Mouse (Mus musculus): ENCODE data around the gene Srebf1. TPM values are rescaled to one million over a fixed set of nuclear protein-coding genes. Genes with fewer than 3 reads are reported as not detected.

Gene Srebf1
- polyA plus RNA-seq, 1 experiment from 2014 or later, result 56.2 TPM

- Histone ChIP-seq H3K27ac (no peak overlapping the region), H3K36me3 (peaks cover 98% of the 10 kb centered on the region)
These were observed 26.0 kb downstream of the Srebf1 start for GRCm38 (mm10) chr11:60196344-60196743.

DNA sequence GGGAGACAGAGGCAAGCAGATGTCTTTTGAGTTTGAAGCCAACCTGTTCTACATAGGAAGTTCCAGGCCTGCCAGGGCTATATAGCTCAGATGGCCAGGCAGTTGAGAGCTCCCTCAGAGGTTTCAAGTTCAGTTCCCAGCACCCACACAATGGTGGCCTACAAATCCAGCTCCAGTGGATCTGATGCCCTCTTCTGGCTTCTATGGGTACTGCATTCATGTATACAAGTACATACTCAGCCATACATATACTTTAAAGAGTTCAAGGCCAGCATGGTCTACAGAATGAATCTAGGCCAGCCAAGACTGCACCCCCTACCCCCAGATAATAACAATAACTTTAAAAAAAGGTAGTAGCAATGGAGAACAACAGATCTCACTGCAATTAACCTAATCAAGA lies 27.3 kb downstream of the Srebf1 start:
- H3K4me1 ChIP-seq, result peaks cover 19% of the 10 kb centered on the region
- no peak for DNase-seq (ENCODE audit: low spot score)
- H3K27ac ChIP-seq, result no peak overlapping the region
- H3K4me3 ChIP-seq, result no peak overlapping the region
- peaks cover 5% of the 10 kb centered on the region; the same call in 1 of the 2 replicates for H3K9me3 ChIP-seq (replicated peaks)
- peaks cover 98% of the 10 kb centered on the region for H3K36me3 ChIP-seq
- H3K27me3 ChIP-seq (ENCODE audit: low read depth, poor library complexity, severe bottlenecking), result no peaks in the 10 kb centered on the region

More at GRCm38 (mm10) chr11:60196344-60196743, 26.0 kb downstream of the Srebf1 start:
- H3K4me3 ChIP-seq, result no peak overlapping the region
- 78% methylated on average over 5 of the region's 5 CpGs for WGBS
- H3K9me3 ChIP-seq (replicated peaks), result peaks cover 5% of the 10 kb centered on the region; the same call in 1 of the 2 replicates
- DNase-seq (ENCODE audit: low spot score), result no peak
- H3K27me3 ChIP-seq (ENCODE audit: low read depth, poor library complexity, severe bottlenecking), result no peaks in the 10 kb centered on the region
- peaks cover 18% of the 10 kb centered on the region for H3K4me1 ChIP-seq

GRCm38 (mm10) chr11:60193556-60193955 lies 28.8 kb downstream of the Srebf1 start:
- WGBS, result 85% methylated on average over 4 of the region's 4 CpGs
- Histone ChIP-seq H3K27me3 (ENCODE audit: low read depth, poor library complexity, severe bottlenecking) (no peaks in the 10 kb centered on the region), H3K9me3 (replicated peaks) (peaks cover 5% of the 10 kb centered on the region; the same call in 1 of the 2 replicates), H3K27ac (no peak overlapping the region), H3K36me3 (peaks cover 100% of the 10 kb centered on the region), H3K4me1 (peaks cover 20% of the 10 kb centered on the region), H3K4me3 (no peak overlapping the region)
- no peak for DNase-seq (ENCODE audit: low spot score)

- WGBS, result 80% methylated on average over 6 of the region's 6 CpGs
- DNase-seq (ENCODE audit: low spot score), result no peak
- Histone ChIP-seq H3K27me3 (ENCODE audit: low read depth, poor library complexity, severe bottlenecking) (no peaks in the 10 kb centered on the region), H3K9me3 (replicated peaks) (peaks cover 5% of the 10 kb centered on the region; the same call in 1 of the 2 replicates), H3K27ac (0 out of 2 replicates have a peak overlapping the region, but pooled peaks have one; percentile 7), H3K4me1 (peaks cover 20% of the 10 kb centered on the region), H3K36me3 (peaks cover 100% of the 10 kb centered on the region), H3K4me3 (no peak overlapping the region)
These were observed 29.8 kb downstream of the Srebf1 start for GRCm38 (mm10) chr11:60192534-60192933.

GRCm38 (mm10) chr11:60190055-60190641 lies 32.2 kb downstream of the Srebf1 start:
- H3K36me3 ChIP-seq, result peaks cover 100% of the 10 kb centered on the region
- H3K27me3 ChIP-seq (ENCODE audit: low read depth, poor library complexity, severe bottlenecking), result no peaks in the 10 kb centered on the region
- H3K27ac ChIP-seq, result no peak overlapping the region; the same call in 1 of the 2 replicates
- peaks cover 5% of the 10 kb centered on the region; the same call in 1 of the 2 replicates for H3K9me3 ChIP-seq (replicated peaks)
- 93% methylated on average over 17 of the region's 17 CpGs for WGBS
- DNase-seq (ENCODE audit: low spot score), result no peak
- no peak overlapping the region for H3K4me3 ChIP-seq
- peaks cover 29% of the 10 kb centered on the region for H3K4me1 ChIP-seq

- WGBS, result 88% methylated on average over 21 of the region's 21 CpGs
- H3K4me3 ChIP-seq, result no peak overlapping the region
- H3K27ac ChIP-seq, result no peak overlapping the region; the same call in 1 of the 2 replicates
- peaks cover 3% of the 10 kb centered on the region; the same call in 1 of the 2 replicates for H3K9me3 ChIP-seq (replicated peaks)
- H3K36me3 ChIP-seq, result peaks cover 100% of the 10 kb centered on the region
- DNase-seq (ENCODE audit: low spot score), result no peak
- H3K27me3 ChIP-seq (ENCODE audit: low read depth, poor library complexity, severe bottlenecking), result no peaks in the 10 kb centered on the region
- H3K4me1 ChIP-seq, result peaks cover 35% of the 10 kb centered on the region
These were observed 32.8 kb downstream of the Srebf1 start for GRCm38 (mm10) chr11:60189501-60190040.

- DNase-seq (ENCODE audit: low spot score), result no peak
- H3K27me3 ChIP-seq (ENCODE audit: low read depth, poor library complexity, severe bottlenecking), result no peaks in the 10 kb centered on the region
- H3K4me1 ChIP-seq, result peaks cover 47% of the 10 kb centered on the region
- peaks cover 92% of the 10 kb centered on the region for H3K36me3 ChIP-seq
- H3K4me3 ChIP-seq, result no peak overlapping the region
- H3K9me3 ChIP-seq (replicated peaks), result no peaks in the 10 kb centered on the region
- 94% methylated on average over 25 of the region's 25 CpGs for WGBS
- no peak overlapping the region; the same call in 1 of the 2 replicates for H3K27ac ChIP-seq
These were observed 34.0 kb downstream of the Srebf1 start for GRCm38 (mm10) chr11:60188275-60188853.

GRCm38 (mm10) chr11:60187070-60187469 lies 35.3 kb downstream of the Srebf1 start:
- Histone ChIP-seq H3K4me3 (no peak overlapping the region), H3K27me3 (ENCODE audit: low read depth, poor library complexity, severe bottlenecking) (no peaks in the 10 kb centered on the region), H3K4me1 (peaks cover 60% of the 10 kb centered on the region), H3K36me3 (peaks cover 79% of the 10 kb centered on the region), H3K9me3 (replicated peaks) (no peaks in the 10 kb centered on the region), H3K27ac (peak overlapping the region; percentile 27; the same call in 1 of the 2 replicates)
- 92% methylated on average over 11 of the region's 11 CpGs for WGBS
- no peak for DNase-seq (ENCODE audit: low spot score)

DNA sequence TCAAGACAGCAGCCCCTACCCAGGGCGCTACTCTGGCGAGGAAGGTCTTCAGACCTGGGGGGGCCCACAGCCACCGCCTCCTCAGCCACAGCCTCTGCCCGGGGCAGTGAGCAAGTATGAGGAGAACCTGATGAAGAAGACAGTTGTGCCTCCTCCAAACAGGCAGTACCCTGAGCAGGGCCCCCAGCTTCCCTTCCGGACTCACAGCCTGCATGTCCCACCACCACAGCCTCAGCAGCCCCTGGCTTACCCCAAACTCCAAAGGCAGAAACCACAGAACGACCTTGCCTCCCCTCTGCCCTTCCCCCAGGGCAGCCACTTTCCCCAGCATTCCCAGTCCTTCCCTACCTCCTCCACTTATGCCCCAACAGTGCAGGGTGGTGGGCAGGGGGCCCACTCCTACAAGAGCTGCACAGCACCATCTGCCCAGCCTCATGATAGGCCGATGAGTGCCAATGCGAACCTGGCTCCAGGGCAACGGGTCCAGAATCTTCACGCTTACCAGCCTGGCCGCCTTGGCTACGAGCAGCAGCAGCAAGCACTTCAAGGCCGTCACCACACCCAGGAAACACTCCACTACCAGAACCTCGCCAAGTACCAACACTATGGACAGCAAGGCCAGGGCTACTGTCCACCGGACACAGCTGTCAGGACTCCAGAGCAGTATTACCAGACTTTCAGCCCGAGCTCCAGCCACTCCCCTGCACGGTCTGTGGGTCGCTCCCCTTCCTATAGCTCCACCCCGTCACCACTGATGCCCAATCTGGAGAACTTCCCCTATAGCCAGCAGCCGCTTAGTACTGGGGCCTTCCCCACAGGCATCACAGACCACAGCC lies 36.8 kb downstream of the Srebf1 start:
- Histone ChIP-seq H3K9me3 (replicated peaks) (no peaks in the 10 kb centered on the region), H3K36me3 (peaks cover 67% of the 10 kb centered on the region), H3K27me3 (ENCODE audit: low read depth, poor library complexity, severe bottlenecking) (no peaks in the 10 kb centered on the region), H3K4me3 (no peak overlapping the region), H3K27ac (peak overlapping the region; percentile 54), H3K4me1 (peaks cover 67% of the 10 kb centered on the region)
- DNase-seq (ENCODE audit: low spot score), result no peak
- WGBS, result 83% methylated on average over 20 of the region's 20 CpGs

GRCm38 (mm10) chr11:60184346-60185325 lies 37.7 kb downstream of the Srebf1 start:
- Histone ChIP-seq H3K4me1 (peaks cover 67% of the 10 kb centered on the region), H3K27me3 (ENCODE audit: low read depth, poor library complexity, severe bottlenecking) (no peaks in the 10 kb centered on the region), H3K36me3 (peaks cover 67% of the 10 kb centered on the region), H3K9me3 (replicated peaks) (no peaks in the 10 kb centered on the region), H3K4me3 (no peak overlapping the region), H3K27ac (peak overlapping the region; percentile 61)
- no peak for DNase-seq (ENCODE audit: low spot score)
- WGBS, result 68% methylated on average over 22 of the region's 22 CpGs

DNA sequence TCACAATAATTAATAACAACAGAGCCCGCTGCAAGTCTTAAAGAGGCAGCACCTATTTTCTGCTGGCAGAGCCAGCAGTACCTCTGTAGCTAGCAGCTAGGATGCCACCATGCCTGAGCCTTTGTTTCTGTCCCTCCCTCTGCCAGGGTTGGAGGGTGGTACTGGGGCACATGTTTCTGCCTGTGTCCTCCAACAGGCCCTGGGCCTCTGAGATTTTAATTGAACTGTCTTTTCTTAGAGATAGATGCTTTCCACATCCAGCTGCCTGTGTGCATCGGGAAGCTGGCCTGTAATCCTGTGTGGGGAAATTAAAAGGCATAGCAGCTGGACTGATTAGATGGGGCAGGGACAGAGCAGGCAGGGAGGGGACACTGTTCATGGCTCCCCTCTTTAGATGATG lies 39.6 kb downstream of the Srebf1 start:
- WGBS, result 71% methylated on average over 2 of the region's 2 CpGs
- Histone ChIP-seq H3K27me3 (ENCODE audit: low read depth, poor library complexity, severe bottlenecking) (no peaks in the 10 kb centered on the region), H3K27ac (0 out of 2 replicates have a peak overlapping the region, but pooled peaks have one; percentile 34), H3K36me3 (peaks cover 64% of the 10 kb centered on the region), H3K4me3 (no peak overlapping the region), H3K9me3 (replicated peaks) (no peaks in the 10 kb centered on the region), H3K4me1 (peaks cover 82% of the 10 kb centered on the region)
- no peak for DNase-seq (ENCODE audit: low spot score)
